Mouse (Mus musculus) gastrocnemius, adult 8-10 months (tissue): Measurements from ENCODE around the gene Tecpr2. TPM values are rescaled to one million over a fixed set of nuclear protein-coding genes. Genes with fewer than 3 reads are reported as not detected.

Experiments
- DNase-seq, 2 experiments: peaks; one replicate each; pipeline ENCODE4 v3.0.0; 2022; ENCODE audit warnings: low spot score in 2 of 2
- total RNA-seq, 4 experiments: library from RNA; stranded (reverse); gene quantifications; 2 replicates each; pipeline ENCODE4 v1.2.4; 2022

The Tecpr2 gene
- total RNA-seq, 4 experiments from 2014 or later = 2.8 to 3.2 (median 2.8) TPM

- DNase-seq = peak in 1 of 2 experiments; percentile 59
Measured at GRCm38 (mm10) chr12:110948082-110948909, 59.2 kb downstream of the Tecpr2 start.

- DNase-seq = peak in 1 of 2 experiments; percentile 57
Measured at GRCm38 (mm10) chr12:110948910-110949201, 59.8 kb downstream of the Tecpr2 start.

GRCm38 (mm10) chr12:110949410-110949809, 60.3 kb downstream of the Tecpr2 start:
- DNase-seq = peak in 1 of 2 experiments; percentile 41

- DNase-seq = no peak
Measured at GRCm38 (mm10) chr12:110950151-110950550, 61.1 kb downstream of the Tecpr2 start.

GRCm38 (mm10) chr12:110951236-110951635, 62.2 kb downstream of the Tecpr2 start:
- DNase-seq = no peak

- no peak for DNase-seq
Measured at GRCm38 (mm10) chr12:110952628-110953385, 63.7 kb downstream of the Tecpr2 start.

- DNase-seq = no peak
Measured at GRCm38 (mm10) chr12:110953443-110953842, 64.4 kb downstream of the Tecpr2 start.

GRCm38 (mm10) chr12:110953900-110954299, 64.8 kb downstream of the Tecpr2 start:
- DNase-seq = no peak

GRCm38 (mm10) chr12:110954351-110954991, 65.4 kb downstream of the Tecpr2 start:
- no peak for DNase-seq

GRCm38 (mm10) chr12:110961973-110962372, 72.9 kb downstream of the Tecpr2 start:
- DNase-seq = no peak

GRCm38 (mm10) chr12:110965500-110965899, 76.4 kb downstream of the Tecpr2 start:
- DNase-seq = no peak

GRCm38 (mm10) chr12:110966079-110966478, 77.0 kb downstream of the Tecpr2 start:
- DNase-seq = no peak

GRCm38 (mm10) chr12:110967146-110967545, 78.1 kb downstream of the Tecpr2 start:
- no peak for DNase-seq

- no peak for DNase-seq
Measured at GRCm38 (mm10) chr12:110970408-110970807, 81.3 kb downstream of the Tecpr2 start.

- DNase-seq = no peak
Measured at GRCm38 (mm10) chr12:110971972-110972371, 82.9 kb downstream of the Tecpr2 start.

- no peak for DNase-seq
Measured at GRCm38 (mm10) chr12:110973829-110974228, 84.8 kb downstream of the Tecpr2 start.

- no peak for DNase-seq
Measured at GRCm38 (mm10) chr12:110974295-110974694, 85.2 kb downstream of the Tecpr2 start.

GRCm38 (mm10) chr12:110974726-110975125, 85.7 kb downstream of the Tecpr2 start:
- no peak for DNase-seq

- DNase-seq = peak; percentile 68 to 79
Measured at GRCm38 (mm10) chr12:110975385-110975784, 86.3 kb downstream of the Tecpr2 start.

- DNase-seq = peak; percentile 70 to 72
Measured at GRCm38 (mm10) chr12:110975838-110976468, 86.9 kb downstream of the Tecpr2 start.

GRCm38 (mm10) chr12:110976589-110977344, 87.7 kb downstream of the Tecpr2 start:
- DNase-seq = no peak
